Mouse (Mus musculus): ENCODE data around the gene Zmiz1.

Gene Zmiz1

GRCm38 (mm10) chr14:25533631-25534395 lies 74.8 kb downstream of the Zmiz1 start:
- DNase-seq (ENCODE audit: low read depth, low spot score): no peak

GRCm38 (mm10) chr14:25534396-25534769 lies 75.4 kb downstream of the Zmiz1 start:
- no peak for DNase-seq (ENCODE audit: low read depth, low spot score)

GRCm38 (mm10) chr14:25534918-25535582 lies 76.1 kb downstream of the Zmiz1 start:
- DNase-seq (ENCODE audit: low read depth, low spot score): no peak

GRCm38 (mm10) chr14:25535583-25535943 lies 76.6 kb downstream of the Zmiz1 start:
- DNase-seq (ENCODE audit: low read depth, low spot score): no peak

- no peak for DNase-seq (ENCODE audit: low read depth, low spot score)
These were observed 77.5 kb downstream of the Zmiz1 start for GRCm38 (mm10) chr14:25536476-25536875.

GRCm38 (mm10) chr14:25537351-25537750 lies 78.4 kb downstream of the Zmiz1 start:
- no peak for DNase-seq (ENCODE audit: low read depth, low spot score)

- no peak for DNase-seq (ENCODE audit: low read depth, low spot score)
These were observed 79.5 kb downstream of the Zmiz1 start for GRCm38 (mm10) chr14:25538522-25538921.

GRCm38 (mm10) chr14:25539493-25540116 lies 80.6 kb downstream of the Zmiz1 start:
- no peak for DNase-seq (ENCODE audit: low read depth, low spot score)

GRCm38 (mm10) chr14:25540172-25540571 lies 81.2 kb downstream of the Zmiz1 start:
- DNase-seq (ENCODE audit: low read depth, low spot score): no peak

- no peak for DNase-seq (ENCODE audit: low read depth, low spot score)
These were observed 82.2 kb downstream of the Zmiz1 start for GRCm38 (mm10) chr14:25541213-25541612.

- DNase-seq (ENCODE audit: low read depth, low spot score): no peak
These were observed 84.1 kb downstream of the Zmiz1 start for GRCm38 (mm10) chr14:25543098-25543497.

- DNase-seq (ENCODE audit: low read depth, low spot score): no peak
These were observed 84.9 kb downstream of the Zmiz1 start for GRCm38 (mm10) chr14:25543927-25544326.

GRCm38 (mm10) chr14:25546852-25547621 lies 88.1 kb downstream of the Zmiz1 start:
- no peak for DNase-seq (ENCODE audit: low read depth, low spot score)

GRCm38 (mm10) chr14:25547882-25548281 lies 88.9 kb downstream of the Zmiz1 start:
- no peak for DNase-seq (ENCODE audit: low read depth, low spot score)

- no peak for DNase-seq (ENCODE audit: low read depth, low spot score)
These were observed 89.7 kb downstream of the Zmiz1 start for GRCm38 (mm10) chr14:25548650-25549049.

GRCm38 (mm10) chr14:25549125-25549524 lies 90.1 kb downstream of the Zmiz1 start:
- DNase-seq (ENCODE audit: low read depth, low spot score): no peak

- no peak for DNase-seq (ENCODE audit: low read depth, low spot score)
These were observed 91.2 kb downstream of the Zmiz1 start for GRCm38 (mm10) chr14:25549871-25550840.

GRCm38 (mm10) chr14:25551731-25552130 lies 92.7 kb downstream of the Zmiz1 start:
- peak; percentile 38 for DNase-seq (ENCODE audit: low read depth, low spot score)

- no peak for DNase-seq (ENCODE audit: low read depth, low spot score)
These were observed 94.4 kb downstream of the Zmiz1 start for GRCm38 (mm10) chr14:25553382-25553781.

- no peak for DNase-seq (ENCODE audit: low read depth, low spot score)
These were observed 95.8 kb downstream of the Zmiz1 start for GRCm38 (mm10) chr14:25554781-25555180.

GRCm38 (mm10) chr14:25555291-25555781 lies 96.4 kb downstream of the Zmiz1 start:
- no peak for DNase-seq (ENCODE audit: low read depth, low spot score)
